Mouse (Mus musculus) myocyte (in vitro differentiated cells): ENCODE measurements around the gene Flvcr1. TPM values are rescaled to one million over a fixed set of nuclear protein-coding genes. Genes with fewer than 3 reads are reported as not detected.

Source experiments
- H3K27me3 ChIP-seq: one replicate; pipeline ENCODE4 v1.6.1; 2011; ENCODE audit not compliant: control insufficient read depth, insufficient read depth, insufficient read length
- H3K36me3 ChIP-seq: one replicate; pipeline ENCODE4 v1.6.1; 2011; ENCODE audit not compliant: control insufficient read depth, insufficient read depth
- H3K4me2 ChIP-seq: one replicate; pipeline ENCODE4 v1.6.1; 2011; ENCODE audit warnings: low read depth, control low read depth
- H3K4me3 ChIP-seq: one replicate; pipeline ENCODE4 v1.5.1; 2011; ENCODE audit warnings: mild to moderate bottlenecking, control low read depth, moderate library complexity
- H3K79me2 ChIP-seq: one replicate; pipeline ENCODE4 v1.6.1; 2011; ENCODE audit not compliant: control insufficient read depth, insufficient read depth
- H3ac ChIP-seq: one replicate; pipeline ENCODE4 v1.6.1; 2011; ENCODE audit not compliant: control insufficient read depth, insufficient read length
- CEBPB ChIP-seq: IDR thresholded peaks from 2 replicates; pipeline ENCODE4 v1.6.1; 2011; ENCODE audit warnings: mild to moderate bottlenecking, moderate library complexity; ENCODE audit not compliant: poor library complexity, insufficient read depth, severe bottlenecking
- E2F4 ChIP-seq: IDR thresholded peaks from one replicate; pipeline ENCODE4 v1.6.1; 2011; ENCODE audit warnings: mild to moderate bottlenecking, control low read depth, moderate library complexity; ENCODE audit not compliant: insufficient read depth
- MAX ChIP-seq: IDR thresholded peaks from one replicate; pipeline ENCODE4 v1.6.1; 2011; ENCODE audit warnings: low read depth, mild to moderate bottlenecking, control low read depth
- MYOD1 ChIP-seq, 3 experiments: IDR thresholded peaks; one replicate each; pipeline ENCODE4 v1.6.1; 2011; ENCODE audit warnings: control low read depth in 2 of 3, low read depth in 2 of 3, mild to moderate bottlenecking in 2 of 3, moderate library complexity in 1 of 3; ENCODE audit not compliant: insufficient read length in 2 of 3, control insufficient read depth in 1 of 3
- MYOG ChIP-seq, 3 experiments: IDR thresholded peaks; one replicate each; pipeline ENCODE4 v1.6.1; 2011; ENCODE audit warnings: control low read depth in 2 of 3, low read depth in 2 of 3, mild to moderate bottlenecking in 2 of 3; ENCODE audit not compliant: insufficient read length in 2 of 3, control insufficient read depth in 1 of 3, insufficient read depth in 1 of 3
- POLR2A ChIP-seq: IDR thresholded peaks from one replicate; pipeline ENCODE4 v1.6.1; 2011; ENCODE audit warnings: low read depth, mild to moderate bottlenecking, control low read depth, moderate library complexity; ENCODE audit not compliant: insufficient read length
- POLR2AphosphoS2 ChIP-seq: IDR thresholded peaks from one replicate; pipeline ENCODE4 v1.6.1; 2011; ENCODE audit warnings: low read depth, control low read depth; ENCODE audit not compliant: insufficient read length
- REST ChIP-seq: IDR thresholded peaks from one replicate; pipeline ENCODE4 v1.6.1; 2011; ENCODE audit warnings: mild to moderate bottlenecking, control low read depth, moderate library complexity; ENCODE audit not compliant: insufficient read depth, insufficient read length
- SRF ChIP-seq: IDR thresholded peaks from one replicate; pipeline ENCODE4 v1.6.1; 2011; ENCODE audit warnings: low read depth; ENCODE audit not compliant: control insufficient read depth, insufficient read length
- TCF12 ChIP-seq: IDR thresholded peaks from one replicate; pipeline ENCODE4 v1.6.1; 2011; ENCODE audit warnings: mild to moderate bottlenecking, control low read depth; ENCODE audit not compliant: poor library complexity, insufficient read depth, severe bottlenecking
- TCF3 ChIP-seq: IDR thresholded peaks from one replicate; pipeline ENCODE4 v1.6.1; 2011; ENCODE audit warnings: low read depth, control low read depth; ENCODE audit not compliant: insufficient read length
- USF1 ChIP-seq: IDR thresholded peaks from one replicate; pipeline ENCODE4 v1.6.1; 2011; ENCODE audit warnings: low read depth, mild to moderate bottlenecking, control low read depth, moderate library complexity
- polyA plus RNA-seq: library from polyadenylated mRNA; unstranded; fragments of >200 nt; fragmentation: generic; extraction: Trizol; gene quantifications from one replicate; pipeline ENCODE4 v1.2.1, GENCODE M21; 2012; ENCODE audit warnings: missing spikeins

Flvcr1 gene
- polyA plus RNA-seq, result 2.2 TPM

DNA sequence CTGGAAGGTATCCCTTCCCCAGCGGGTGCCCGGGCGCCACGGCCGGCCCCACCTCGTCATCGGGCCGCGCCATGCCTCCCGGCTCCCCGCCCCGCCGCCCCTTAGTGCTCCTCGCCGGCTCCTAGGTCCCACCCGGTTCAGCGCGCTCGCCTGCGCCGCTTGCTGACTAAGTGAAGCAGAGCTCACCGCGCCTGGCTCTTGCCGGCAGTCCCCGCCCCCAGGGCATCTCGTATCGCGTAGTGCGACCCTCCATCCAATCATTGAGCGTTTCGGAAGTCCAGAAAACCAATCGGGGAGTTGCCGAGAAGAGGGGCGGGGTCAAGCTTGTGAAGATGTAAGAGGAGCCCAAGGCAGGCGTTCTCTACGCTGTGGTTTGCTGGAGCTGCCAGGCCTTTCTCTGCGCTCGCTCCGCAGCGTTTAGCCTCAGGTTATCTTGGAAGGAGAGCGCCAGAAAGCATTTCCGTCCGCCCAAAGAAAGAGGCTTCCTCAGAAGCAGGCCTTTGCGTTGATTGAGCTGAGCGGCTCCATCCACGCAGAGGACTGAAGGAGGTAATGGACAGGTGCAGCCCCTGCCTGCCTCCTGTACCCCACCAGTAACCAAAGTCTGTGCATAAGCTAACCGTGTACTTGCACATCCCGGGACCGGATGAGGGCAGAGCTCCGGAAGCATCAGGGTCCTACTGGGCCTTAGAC lies at the start of gene Flvcr1:
TSS of gene Flvcr1 (minus strand) at position 138 of the 693 bp plus-strand sequence.
- peaks cover 22% of the 10 kb centered on the region for H3K79me2 ChIP-seq
- H3ac ChIP-seq, result peak within 1 kb of the TSS; percentile 31
- peak within 1 kb of the TSS; percentile 98 for H3K4me2 ChIP-seq
- H3K4me3 ChIP-seq, result peak within 1 kb of the TSS; percentile 75
- H3K36me3 ChIP-seq, result peaks cover 2% of the 10 kb centered on the region
- TF ChIP-seq SRF (no peak), MYOG (IDR thresholded peaks at IDR 0.05; ENCODE audit: control insufficient read depth in 1 of 3, insufficient read depth in 1 of 3, insufficient read length in 2 of 3, low read depth in 2 of 3) (no peak), REST (peak; percentile 42), CEBPB (no peak), TCF3 (no peak), POLR2AphosphoS2 (no peak), POLR2A (peak; percentile 92), E2F4 (no peak)
- no peaks in the 10 kb centered on the region for H3K27me3 ChIP-seq

DNA sequence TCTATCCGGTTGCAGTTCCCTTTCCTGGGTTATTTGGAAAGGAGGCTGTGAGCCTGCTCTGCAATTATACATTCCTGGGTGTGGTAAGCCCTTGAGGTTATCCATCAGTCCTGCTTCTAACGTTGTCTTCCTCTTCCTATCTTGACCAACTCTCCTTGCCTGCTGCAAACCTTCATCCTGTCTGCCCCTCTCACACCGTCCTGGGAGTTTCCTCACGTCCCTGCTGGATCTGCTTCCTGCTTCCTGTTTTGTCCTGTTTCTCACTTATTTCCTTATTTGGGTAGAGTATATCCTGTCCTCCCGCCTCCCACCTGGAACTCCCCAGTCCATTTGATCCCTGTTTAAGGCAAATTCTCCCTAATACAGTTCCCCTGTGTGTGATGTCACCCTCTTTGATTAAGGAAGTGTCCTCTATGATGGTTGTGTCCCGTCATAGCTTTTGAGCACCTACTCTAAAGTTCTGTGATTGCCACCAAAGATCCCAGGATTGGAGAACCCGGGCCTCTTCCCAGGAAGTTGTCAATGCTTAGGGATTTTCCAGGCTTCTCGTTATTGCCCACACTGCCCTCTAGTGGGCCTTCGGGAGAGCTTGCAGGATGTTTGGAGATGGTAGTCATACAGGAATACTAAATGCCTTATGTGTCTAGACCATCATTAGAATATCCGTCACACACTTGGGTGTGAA lies 49.4 kb upstream of the Flvcr1 start:
- Histone ChIP-seq H3K4me3 (no peak overlapping the region), H3K36me3 (peaks cover 14% of the 10 kb centered on the region), H3K27me3 (no peaks in the 10 kb centered on the region), H3ac (no peak overlapping the region), H3K4me2 (peak overlapping the region; percentile 22), H3K79me2 (peaks cover 1% of the 10 kb centered on the region)
- TF ChIP-seq REST, result no peak
- TF ChIP-seq SRF, result peak; percentile 13

DNA sequence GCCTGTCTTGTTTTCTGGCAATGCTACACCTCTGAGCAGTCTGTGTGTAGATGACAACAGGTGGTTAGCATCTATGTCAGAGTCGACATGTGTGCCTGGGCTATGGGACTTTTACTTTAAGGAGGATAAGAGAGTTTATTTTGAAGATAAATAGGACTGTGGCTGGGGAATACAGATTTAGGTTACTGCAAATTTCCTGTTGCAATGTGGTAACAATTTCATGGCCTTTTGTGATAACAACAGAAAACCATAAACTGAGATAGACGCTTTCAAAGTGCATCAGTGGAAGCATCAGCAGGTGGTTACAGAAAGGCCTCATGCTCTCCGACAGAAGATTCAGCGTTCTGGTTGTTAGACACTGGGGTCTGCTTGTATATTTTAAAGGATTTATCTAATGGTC lies 47.5 kb upstream of the Flvcr1 start:
- Histone ChIP-seq H3K79me2 (peaks cover 4% of the 10 kb centered on the region), H3K4me3 (no peak overlapping the region), H3K36me3 (peaks cover 21% of the 10 kb centered on the region), H3ac (no peak overlapping the region), H3K4me2 (no peak overlapping the region), H3K27me3 (no peaks in the 10 kb centered on the region)
- TF ChIP-seq POLR2AphosphoS2 (no peak), MAX (no peak), MYOG (IDR thresholded peaks at IDR 0.05; ENCODE audit: control insufficient read depth in 1 of 3, insufficient read depth in 1 of 3, insufficient read length in 2 of 3, low read depth in 2 of 3) (no peak), TCF12 (no peak), CEBPB (no peak), TCF3 (no peak), REST (no peak), MYOD1 (IDR thresholded peaks at IDR 0.05; ENCODE audit: control insufficient read depth in 1 of 3, insufficient read length in 2 of 3, low read depth in 2 of 3) (no peak), POLR2A (no peak), SRF (no peak), USF1 (no peak), E2F4 (no peak)

DNA sequence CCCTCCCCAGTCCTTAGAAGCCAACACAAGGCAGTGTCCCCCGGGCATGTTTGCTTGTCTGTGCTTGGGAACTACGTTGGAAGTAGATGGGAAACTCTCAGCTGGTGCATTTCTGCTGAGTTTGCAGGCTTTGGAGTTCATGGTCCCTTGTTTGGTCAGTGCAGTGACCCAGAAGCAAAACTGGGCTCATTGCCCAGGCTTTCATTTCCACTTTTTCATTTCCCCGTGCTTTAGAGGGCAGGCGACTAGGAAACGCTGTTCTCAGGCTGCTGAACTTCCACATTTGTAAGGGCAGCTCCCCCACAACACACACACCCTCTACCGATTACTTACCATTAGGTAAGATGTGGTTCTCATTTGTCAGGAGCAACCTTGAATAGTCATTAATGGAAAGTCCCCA lies 47.0 kb upstream of the Flvcr1 start:
- Histone ChIP-seq H3K4me2 (no peak overlapping the region), H3K36me3 (peaks cover 18% of the 10 kb centered on the region), H3K4me3 (no peak overlapping the region), H3K27me3 (no peaks in the 10 kb centered on the region), H3K79me2 (peaks cover 4% of the 10 kb centered on the region), H3ac (no peak overlapping the region)
- TF ChIP-seq USF1 (no peak), REST (no peak), POLR2AphosphoS2 (no peak), TCF3 (no peak), POLR2A (no peak), E2F4 (no peak), MYOG (IDR thresholded peaks at IDR 0.05; ENCODE audit: control insufficient read depth in 1 of 3, insufficient read depth in 1 of 3, insufficient read length in 2 of 3, low read depth in 2 of 3) (no peak), SRF (no peak), CEBPB (no peak), TCF12 (no peak), MYOD1 (IDR thresholded peaks at IDR 0.05; ENCODE audit: control insufficient read depth in 1 of 3, insufficient read length in 2 of 3, low read depth in 2 of 3) (no peak), MAX (no peak)

DNA sequence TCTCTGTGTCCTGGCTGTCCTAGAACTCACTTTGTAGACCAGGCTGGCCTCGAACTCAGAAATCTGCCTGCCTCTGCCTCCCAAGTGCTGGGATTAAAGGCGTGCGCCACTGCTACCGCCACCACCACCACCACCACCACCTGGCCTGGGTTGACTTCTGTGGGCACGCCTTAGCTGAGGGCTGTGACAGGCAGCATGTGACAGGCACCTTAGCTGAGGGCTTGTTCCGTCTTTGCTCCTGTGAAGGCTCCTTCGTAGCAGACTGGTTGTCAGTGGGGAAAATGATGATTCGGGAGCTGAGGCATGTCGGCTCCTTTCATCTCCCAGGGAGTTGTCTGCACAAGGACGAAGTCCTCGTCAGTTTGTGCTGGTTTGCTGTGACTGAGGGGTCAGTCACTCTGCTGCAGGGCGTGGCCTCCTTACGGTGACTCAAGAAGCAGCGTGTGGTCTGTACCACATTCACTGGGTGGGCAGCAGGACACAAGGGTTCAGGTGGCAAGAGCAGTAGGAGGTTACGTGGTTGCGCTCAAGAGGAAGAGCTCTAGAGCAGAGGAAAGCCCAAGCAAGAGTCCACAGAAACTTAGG lies 46.5 kb upstream of the Flvcr1 start:
- Histone ChIP-seq H3K4me2 (no peak overlapping the region), H3K79me2 (peaks cover 4% of the 10 kb centered on the region), H3ac (no peak overlapping the region), H3K27me3 (no peaks in the 10 kb centered on the region), H3K4me3 (no peak overlapping the region), H3K36me3 (peaks cover 15% of the 10 kb centered on the region)
- no peak for TF ChIP-seq REST
- TF ChIP-seq POLR2A, result no peak
- TF ChIP-seq POLR2AphosphoS2, result no peak
